Mouse (Mus musculus) forebrain, embryonic 11.5 days (tissue): Measurements from ENCODE around the gene Myom1. TPM values are rescaled to one million over a fixed set of nuclear protein-coding genes. Genes with fewer than 3 reads are reported as not detected.

ENCODE experiments used
- ATAC-seq: fragments of 200-750 bp; cut with Nextera tagmentation; replicated peaks from 2 replicates; pipeline ENCODE4 v1.8.0; 2017; ENCODE audit warnings: moderate TSS enrichment; ENCODE audit not compliant: low FRiP score
- DNase-seq: peaks from one replicate; pipeline ENCODE4 v3.0.0-alpha.2; 2017; ENCODE audit warnings: low spot score
- H3K27ac ChIP-seq: fragments of 300-500 bp; sonication (generic); 2 replicates; pipeline ENCODE4 v1.5.1; 2014; ENCODE audit warnings: low read depth, low read length
- H3K27me3 ChIP-seq: fragments of 300-500 bp; sonication (generic); 2 replicates; pipeline ENCODE4 v1.6.1; 2014; ENCODE audit warnings: mild to moderate bottlenecking, low read length, mixed read lengths; ENCODE audit not compliant: control insufficient read depth, insufficient read depth
- H3K36me3 ChIP-seq: fragments of 300-500 bp; sonication (generic); 2 replicates; pipeline ENCODE4 v1.6.1; 2014; ENCODE audit warnings: mild to moderate bottlenecking, low read length, moderate library complexity, mixed read lengths; ENCODE audit not compliant: control insufficient read depth, insufficient read depth
- H3K4me1 ChIP-seq: fragments of 300-500 bp; sonication (generic); replicated peaks from 2 replicates; pipeline ENCODE4 v1.6.1; 2014; ENCODE audit warnings: low read length, mixed read lengths; ENCODE audit not compliant: control insufficient read depth, insufficient read depth
- H3K4me2 ChIP-seq: fragments of 300-500 bp; sonication (generic); 2 replicates; pipeline ENCODE4 v1.6.1; 2014; ENCODE audit warnings: low read depth, mild to moderate bottlenecking, low read length, moderate library complexity, mixed read lengths; ENCODE audit not compliant: severe bottlenecking
- H3K4me3 ChIP-seq: fragments of 300-500 bp; sonication (generic); 2 replicates; pipeline ENCODE4 v1.5.1; 2014; ENCODE audit warnings: low read depth, low read length
- H3K9ac ChIP-seq: fragments of 300-500 bp; sonication (generic); 2 replicates; pipeline ENCODE4 v1.6.1; 2014; ENCODE audit warnings: low read length
- H3K9me3 ChIP-seq: fragments of 300-500 bp; sonication (generic); 2 replicates; pipeline ENCODE4 v1.6.1; 2016; ENCODE audit warnings: low read length, mixed read lengths; ENCODE audit not compliant: control insufficient read depth
- WGBS: fragments of 180-500 bp; shearing (Covaris S2); extraction: QIAGEN DNeasy Blood & Tissue Kit; methylation state at CpG from one replicate; pipeline ENCODE4 v1.1.7; 2014; 5-methylcytosine and 5-hydroxymethylcytosine counted together
- polyA plus RNA-seq: library from polyadenylated mRNA; unstranded; fragments of >200 nt; fragmentation: Nextera tagmentation; extraction: Ambion mirVana; gene quantifications from 2 replicates; pipeline ENCODE4 v1.2.1, GENCODE M21; 2014

Myom1 gene
- polyA plus RNA-seq, 1 experiment from 2014 or later, result 4.0 TPM

DNA sequence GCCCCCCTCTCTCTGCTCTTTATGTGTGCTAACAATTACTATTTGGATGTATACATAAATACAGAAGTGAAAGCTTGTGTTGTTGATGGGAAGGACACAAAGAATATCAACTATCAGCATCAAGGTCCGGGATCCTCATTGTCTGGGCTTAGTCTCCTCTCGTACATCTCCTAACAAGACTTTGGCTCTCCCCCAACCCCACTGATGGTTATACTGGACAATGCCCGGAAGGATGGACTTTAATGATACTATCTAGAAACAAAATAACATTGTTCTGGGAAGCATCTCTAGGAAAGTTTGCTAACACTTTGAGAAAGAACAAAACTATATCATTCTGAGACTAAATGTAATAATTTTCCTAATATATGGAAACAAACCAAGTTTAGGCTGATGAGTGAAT lies 96.2 kb downstream of the Myom1 start:
- 88% methylated on average over 3 of the region's 3 CpGs for WGBS
- H3K36me3 ChIP-seq, result no peaks in the 10 kb centered on the region
- H3K9me3 ChIP-seq, result no peaks in the 10 kb centered on the region
- no peak overlapping the region for H3K4me3 ChIP-seq
- H3K27ac ChIP-seq, result no peak overlapping the region
- H3K9ac ChIP-seq, result no peak overlapping the region
- ATAC-seq (no peak), DNase-seq (no peak)
- H3K4me1 ChIP-seq, result no peaks in the 10 kb centered on the region; the same call in 1 of the 2 replicates
- no peak overlapping the region for H3K4me2 ChIP-seq
- no peaks in the 10 kb centered on the region for H3K27me3 ChIP-seq

DNA sequence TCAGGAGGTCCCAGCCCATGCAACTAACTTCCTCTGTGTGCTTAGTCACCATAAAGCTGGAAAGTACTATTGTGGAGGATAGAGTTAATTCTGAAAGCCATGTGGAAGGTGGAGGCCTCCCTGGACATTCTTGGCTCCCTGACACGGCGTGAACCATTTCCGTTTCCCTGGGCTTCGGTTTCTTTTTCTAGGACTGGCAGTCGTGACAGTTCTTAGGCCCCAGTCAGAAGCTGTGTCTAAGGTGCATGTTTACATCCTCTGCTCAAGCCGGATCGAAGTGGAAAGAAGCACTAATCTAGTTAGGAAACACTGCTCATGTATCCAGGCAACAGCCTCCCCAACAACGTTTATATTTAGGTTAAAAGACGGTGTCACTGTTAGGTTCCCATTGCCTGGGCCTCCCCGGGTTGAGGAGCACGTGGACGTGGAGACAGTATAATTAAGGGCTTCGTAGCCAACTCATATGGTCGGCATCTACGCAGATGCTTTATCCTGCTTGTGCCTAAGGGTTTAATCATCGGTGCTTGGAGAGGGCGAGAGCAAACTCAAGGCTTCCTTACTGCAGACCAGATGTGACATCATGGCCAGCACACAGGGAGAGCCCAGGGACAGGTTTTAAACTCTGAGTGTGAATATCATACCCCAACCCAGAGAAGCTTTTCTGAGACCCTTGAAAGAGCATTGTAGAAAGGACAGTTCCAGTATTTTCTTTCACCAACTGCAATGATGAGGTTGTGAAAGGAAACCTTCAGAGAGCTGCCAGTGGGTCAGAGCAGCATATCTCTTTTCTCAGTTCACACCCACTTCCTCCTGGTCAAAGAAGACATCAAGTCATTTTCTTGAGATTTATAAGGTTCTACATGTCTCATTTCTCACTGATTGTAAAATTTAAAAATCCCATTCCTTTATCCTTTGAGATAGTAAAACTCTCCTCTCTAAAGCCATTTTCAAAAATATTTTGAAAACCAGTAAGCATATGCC lies 100.4 kb downstream of the Myom1 start:
- no peak overlapping the region for H3K27ac ChIP-seq
- DNase-seq (no peak), ATAC-seq (no peak)
- H3K9me3 ChIP-seq, result no peaks in the 10 kb centered on the region
- no peak overlapping the region for H3K4me3 ChIP-seq
- H3K36me3 ChIP-seq, result no peaks in the 10 kb centered on the region
- H3K4me2 ChIP-seq, result no peak overlapping the region
- H3K9ac ChIP-seq, result no peak overlapping the region
- no peaks in the 10 kb centered on the region for H3K4me1 ChIP-seq
- 74% methylated on average over 17 of the region's 17 CpGs for WGBS
- H3K27me3 ChIP-seq, result no peaks in the 10 kb centered on the region

DNA sequence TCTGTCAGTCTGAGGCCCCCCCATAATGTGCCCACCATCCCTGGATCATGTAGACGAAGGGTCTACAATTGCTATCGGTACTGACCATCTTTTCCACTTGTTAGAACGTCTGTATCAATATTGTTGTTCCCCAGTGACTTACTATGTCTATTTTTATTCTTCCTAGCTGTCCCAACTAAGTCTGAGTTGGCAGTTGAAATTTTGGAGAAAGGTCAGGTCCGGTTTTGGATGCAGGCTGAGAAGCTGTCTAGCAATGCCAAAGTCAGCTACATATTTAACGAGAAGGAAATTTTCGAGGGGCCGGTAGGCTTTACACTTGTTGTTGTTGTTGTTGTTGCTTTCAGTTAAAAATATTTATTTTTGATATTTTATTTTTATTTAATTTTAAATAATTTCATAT lies 102.9 kb downstream of the Myom1 start:
- H3K4me2 ChIP-seq, result no peak overlapping the region
- H3K27me3 ChIP-seq, result no peaks in the 10 kb centered on the region
- H3K36me3 ChIP-seq, result no peaks in the 10 kb centered on the region
- no peak overlapping the region for H3K9ac ChIP-seq
- no peak for ATAC-seq
- WGBS, result 88% methylated on average over 7 of the region's 7 CpGs
- no peak overlapping the region for H3K27ac ChIP-seq
- no peaks in the 10 kb centered on the region for H3K4me1 ChIP-seq
- DNase-seq, result no peak
- H3K4me3 ChIP-seq, result no peak overlapping the region
- H3K9me3 ChIP-seq, result no peaks in the 10 kb centered on the region

DNA sequence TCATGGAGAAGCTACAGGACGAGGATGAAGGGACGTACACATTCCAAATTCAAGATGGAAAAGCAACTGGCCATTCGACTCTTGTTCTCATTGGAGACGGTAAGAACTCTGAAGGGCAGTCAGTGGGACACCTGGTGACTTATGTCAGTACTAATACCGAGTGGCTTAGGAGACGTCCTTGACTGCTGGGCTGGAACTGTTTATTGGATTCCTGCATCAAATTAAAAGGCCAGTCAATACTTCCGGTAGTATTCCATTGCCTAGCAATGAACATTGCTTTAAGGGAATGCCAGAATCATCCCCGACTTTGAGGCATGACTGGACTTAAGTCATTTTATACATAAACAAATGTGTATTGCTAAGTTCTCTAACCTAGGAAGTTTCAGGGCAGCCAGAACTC lies 103.8 kb downstream of the Myom1 start:
- Histone ChIP-seq H3K9ac (no peak overlapping the region), H3K27ac (no peak overlapping the region), H3K27me3 (no peaks in the 10 kb centered on the region), H3K4me3 (no peak overlapping the region), H3K9me3 (no peaks in the 10 kb centered on the region), H3K4me1 (no peaks in the 10 kb centered on the region), H3K4me2 (no peak overlapping the region), H3K36me3 (no peaks in the 10 kb centered on the region)
- WGBS, result 86% methylated on average over 8 of the region's 8 CpGs
- no peak for ATAC-seq
- DNase-seq, result no peak

DNA sequence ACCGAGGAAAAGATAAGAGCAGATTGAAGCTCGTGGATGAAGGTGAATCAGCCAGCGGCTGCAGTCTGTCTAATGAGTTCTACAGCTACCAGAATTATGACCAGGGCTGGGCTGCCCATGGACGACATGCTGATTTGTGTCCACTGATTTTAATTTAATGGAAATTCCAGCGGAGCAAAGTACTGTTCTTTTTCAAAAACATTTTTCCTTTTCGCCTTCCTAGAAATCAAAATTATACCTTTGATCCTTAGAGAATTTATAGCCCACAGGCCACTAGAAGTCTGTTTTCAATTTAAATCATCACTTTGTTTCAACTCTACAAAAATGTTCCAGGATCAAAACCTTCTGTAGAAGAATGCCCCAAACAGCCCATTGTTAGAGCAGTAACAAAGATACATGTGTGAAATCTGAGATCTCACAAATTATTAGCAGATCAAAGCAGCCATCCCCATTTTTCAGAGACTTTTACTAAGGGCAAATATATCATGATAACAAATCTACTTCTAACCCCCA lies 108.4 kb downstream of the Myom1 start:
- Histone ChIP-seq H3K4me1 (no peaks in the 10 kb centered on the region), H3K4me3 (no peak overlapping the region), H3K4me2 (no peak overlapping the region), H3K27ac (no peak overlapping the region), H3K9ac (no peak overlapping the region), H3K9me3 (no peaks in the 10 kb centered on the region), H3K36me3 (no peaks in the 10 kb centered on the region), H3K27me3 (no peaks in the 10 kb centered on the region)
- 86% methylated on average over 6 of the region's 6 CpGs for WGBS
- no peak for ATAC-seq
- DNase-seq, result no peak

DNA sequence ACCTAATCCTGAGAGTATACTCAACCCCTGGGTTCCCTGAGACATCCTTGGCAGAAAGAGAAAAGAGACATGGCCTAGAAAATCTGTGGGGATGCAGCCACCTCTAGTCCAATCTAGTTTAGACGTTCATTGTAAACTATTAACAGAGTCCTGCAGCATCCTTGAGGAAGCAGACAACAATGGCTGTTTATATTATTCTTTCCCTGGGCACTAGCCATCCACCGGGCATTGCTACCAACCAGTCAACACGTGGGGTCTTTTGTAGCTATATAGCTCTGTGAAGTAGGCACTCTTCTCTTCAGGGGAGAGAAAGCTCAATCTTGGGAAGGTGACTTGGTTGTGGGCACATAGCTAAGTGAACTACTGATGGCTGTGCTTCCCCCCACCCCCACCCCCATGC lies 110.3 kb downstream of the Myom1 start:
- H3K9me3 ChIP-seq, result no peaks in the 10 kb centered on the region
- H3K4me2 ChIP-seq, result no peak overlapping the region
- H3K9ac ChIP-seq, result no peak overlapping the region
- no peaks in the 10 kb centered on the region for H3K27me3 ChIP-seq
- no peak for DNase-seq
- no peak for ATAC-seq
- H3K36me3 ChIP-seq, result no peaks in the 10 kb centered on the region
- H3K27ac ChIP-seq, result no peak overlapping the region
- no peaks in the 10 kb centered on the region for H3K4me1 ChIP-seq
- no peak overlapping the region for H3K4me3 ChIP-seq
- whole genome bisulfite sequencing, result 83% methylated on average over 3 of the region's 3 CpGs

DNA sequence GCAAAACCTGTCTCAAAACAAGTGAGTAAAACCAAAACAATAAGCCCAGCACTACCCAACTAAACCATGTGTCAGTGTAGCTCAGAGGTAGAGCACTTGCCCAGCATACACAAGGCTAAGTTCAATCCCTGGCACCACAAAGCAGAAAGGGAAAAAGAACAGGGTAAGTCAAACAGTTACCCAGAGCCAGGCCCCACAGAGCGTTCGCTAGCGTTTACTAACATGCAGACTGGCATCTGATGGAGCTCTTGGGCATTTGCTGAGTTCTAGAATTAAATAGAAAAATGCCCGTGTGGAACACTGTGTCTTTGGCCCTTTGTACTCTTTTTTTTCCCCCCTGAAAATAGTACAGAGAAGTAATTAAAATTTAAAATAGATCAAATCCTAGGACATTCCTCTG lies 111.8 kb downstream of the Myom1 start:
- Histone ChIP-seq H3K9ac (no peak overlapping the region), H3K27me3 (no peaks in the 10 kb centered on the region)
- WGBS, result 81% methylated on average over 4 of the region's 4 CpGs

DNA sequence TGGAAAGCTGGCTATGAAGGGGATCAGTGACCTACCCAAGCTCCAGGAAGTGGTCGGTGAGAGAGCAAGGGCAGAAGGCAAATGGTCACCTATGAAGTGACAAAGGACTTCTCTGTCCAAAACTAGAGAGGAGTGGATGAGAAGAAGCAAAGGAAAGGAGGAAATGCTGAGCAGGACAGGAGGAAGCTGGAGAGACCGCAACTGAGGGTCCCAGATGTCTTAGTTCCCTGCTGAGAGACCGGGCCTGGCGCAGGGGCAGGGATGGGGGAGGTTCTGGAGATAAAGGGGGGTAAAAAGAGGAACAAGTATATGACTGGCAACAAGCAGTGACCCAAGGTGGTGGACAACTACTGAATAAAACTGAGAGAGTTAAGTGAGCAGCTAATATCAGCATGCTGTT lies 115.5 kb downstream of the Myom1 start:
- H3K36me3 ChIP-seq, result no peaks in the 10 kb centered on the region
- no peaks in the 10 kb centered on the region for H3K9me3 ChIP-seq
- DNase-seq, result no peak
- no peak for ATAC-seq
- H3K9ac ChIP-seq, result no peak overlapping the region
- H3K27me3 ChIP-seq, result no peaks in the 10 kb centered on the region
- 89% methylated on average over 4 of the region's 4 CpGs for WGBS
- no peak overlapping the region for H3K4me3 ChIP-seq
- no peak overlapping the region for H3K4me2 ChIP-seq
- no peak overlapping the region for H3K27ac ChIP-seq
- no peaks in the 10 kb centered on the region for H3K4me1 ChIP-seq

More for the DNA sequence above, 111.8 kb downstream of the Myom1 start:
- H3K9me3 ChIP-seq, result no peaks in the 10 kb centered on the region
- no peaks in the 10 kb centered on the region for H3K4me1 ChIP-seq
- no peak for ATAC-seq
- no peaks in the 10 kb centered on the region for H3K36me3 ChIP-seq
- no peak overlapping the region for H3K4me2 ChIP-seq
- H3K4me3 ChIP-seq, result no peak overlapping the region
- no peak for DNase-seq
- H3K27ac ChIP-seq, result no peak overlapping the region

DNA sequence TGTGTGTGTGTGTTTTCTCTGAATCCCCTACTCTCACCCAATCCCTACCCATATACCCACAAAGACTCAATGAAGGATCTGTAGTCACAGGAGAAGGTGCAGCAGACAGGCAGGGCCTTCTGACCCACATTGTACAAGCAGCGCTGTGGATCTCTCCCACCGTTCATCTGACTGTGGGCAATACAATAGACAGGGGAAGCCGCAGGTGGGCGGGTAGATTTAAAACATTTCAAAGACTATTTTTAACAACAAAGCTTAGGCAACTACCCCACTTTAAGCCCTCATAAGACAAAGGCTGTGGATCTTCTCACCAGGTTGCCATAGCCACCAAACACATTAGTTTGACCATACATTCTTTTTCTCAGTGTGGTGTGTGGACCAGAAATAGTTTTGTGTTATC lies 116.2 kb downstream of the Myom1 start:
- no peaks in the 10 kb centered on the region for H3K27me3 ChIP-seq
- H3K4me1 ChIP-seq, result no peaks in the 10 kb centered on the region
- DNase-seq, result no peak
- no peak for ATAC-seq
- H3K9ac ChIP-seq, result no peak overlapping the region
- H3K27ac ChIP-seq, result no peak overlapping the region
- no peaks in the 10 kb centered on the region for H3K36me3 ChIP-seq
- no peaks in the 10 kb centered on the region for H3K9me3 ChIP-seq
- H3K4me3 ChIP-seq, result no peak overlapping the region
- 55% methylated on average over 4 of the region's 4 CpGs for WGBS
- H3K4me2 ChIP-seq, result no peak overlapping the region
